Mouse (Mus musculus): Measurements from ENCODE around the gene Camk2n2. TPM values are rescaled to one million over a fixed set of nuclear protein-coding genes. Genes with fewer than 3 reads are reported as not detected.
A peak's percentile ranks its signal among the peaks of the same experiment; 100 is the strongest.
"Not testable (repeated sequence)": the region's sequence is repeated elsewhere in the genome, so short reads cannot be mapped to it uniquely, and the experiment has no call there.

The Camk2n2 gene
- polyA plus RNA-seq (2015; fragmentation: Nextera tagmentation; extraction: Ambion mirVana): 1.7 and 1.9 TPM in 2 replicates

- under 1% methylated on average over 75 of the region's 92 CpGs for WGBS
- no peaks in the 10 kb centered on the region for H3K9me3 ChIP-seq (replicated peaks)
- peaks cover 27% of the 10 kb centered on the region for H3K27me3 ChIP-seq
These were observed at the start of gene Camk2n2 for GRCm38 (mm10) chr16:20621191-20621990. Camk2n2 (minus strand) TSS chr16:20621287.

GRCm38 (mm10) chr16:20670291-20670690, 49.2 kb upstream of the Camk2n2 start:
- no peaks in the 10 kb centered on the region for H3K9me3 ChIP-seq (replicated peaks)
- H3K36me3 ChIP-seq: peaks cover 10% of the 10 kb centered on the region
- H3K4me1 ChIP-seq: peaks cover 21% of the 10 kb centered on the region
- no peaks in the 10 kb centered on the region for H3K27me3 ChIP-seq
- 84% methylated on average over 3 of the region's 3 CpGs for whole genome bisulfite sequencing
- no peak overlapping the region for H3K9ac ChIP-seq
- no peak overlapping the region for H3K27ac ChIP-seq (replicated peaks)
- ATAC-seq (ENCODE audit: insufficient number of reproducible peaks, low FRiP score, low TSS enrichment, low read depth): no peak
- no peak overlapping the region for H3K4me2 ChIP-seq (replicated peaks)
- H3K4me3 ChIP-seq (replicated peaks): no peak overlapping the region

More at GRCm38 (mm10) chr16:20621191-20621990, at the start of gene Camk2n2:
- Histone ChIP-seq H3K4me3 (replicated peaks) (peak within 1 kb of the TSS; percentile 69), H3K9ac (peak within 1 kb of the TSS; percentile 37; the same call in 1 of the 2 replicates), H3K4me2 (replicated peaks) (peak within 1 kb of the TSS; percentile 99), H3K36me3 (no peaks in the 10 kb centered on the region), H3K27ac (replicated peaks) (peak within 1 kb of the TSS; percentile 44; the same call in 1 of the 2 replicates), H3K4me1 (peaks cover 34% of the 10 kb centered on the region)
- ATAC-seq (ENCODE audit: insufficient number of reproducible peaks, low FRiP score, low TSS enrichment, low read depth): peak; percentile 59

GRCm38 (mm10) chr16:20668013-20668412, 46.9 kb upstream of the Camk2n2 start, which contains the start of gene Eif4g1:
Eif4g1 (plus strand) TSS chr16:20668313.
- WGBS: 98% methylated on average over 5 of the region's 6 CpGs
- H3K36me3 ChIP-seq: peaks cover 14% of the 10 kb centered on the region

GRCm38 (mm10) chr16:20657661-20658060, 36.6 kb upstream of the Camk2n2 start:
- Histone ChIP-seq H3K27ac (replicated peaks) (no peak overlapping the region), H3K27me3 (no peaks in the 10 kb centered on the region), H3K4me3 (replicated peaks) (no peak overlapping the region), H3K9ac (no peak overlapping the region), H3K36me3 (peaks cover 82% of the 10 kb centered on the region), H3K4me1 (peaks cover 7% of the 10 kb centered on the region), H3K9me3 (replicated peaks) (no peaks in the 10 kb centered on the region), H3K4me2 (replicated peaks) (no peak overlapping the region)
- WGBS: 96% methylated on average over 4 of the region's 4 CpGs
- ATAC-seq (ENCODE audit: insufficient number of reproducible peaks, low FRiP score, low TSS enrichment, low read depth): no peak

More at GRCm38 (mm10) chr16:20668013-20668412, 46.9 kb upstream of the Camk2n2 start, which contains the start of gene Eif4g1:
- not testable (repeated sequence) for H3K4me2 ChIP-seq (replicated peaks); H3K9ac ChIP-seq; ATAC-seq (ENCODE audit: insufficient number of reproducible peaks, low FRiP score, low TSS enrichment, low read depth); H3K4me1 ChIP-seq; H3K4me3 ChIP-seq (replicated peaks); H3K27ac ChIP-seq (replicated peaks); H3K27me3 ChIP-seq; H3K9me3 ChIP-seq (replicated peaks)

GRCm38 (mm10) chr16:20653315-20653714, 32.2 kb upstream of the Camk2n2 start:
- Histone ChIP-seq H3K4me1 (peaks cover 14% of the 10 kb centered on the region), H3K27ac (replicated peaks) (no peak overlapping the region), H3K9ac (no peak overlapping the region), H3K36me3 (peaks cover 40% of the 10 kb centered on the region), H3K4me3 (replicated peaks) (no peak overlapping the region), H3K9me3 (replicated peaks) (no peaks in the 10 kb centered on the region), H3K27me3 (no peaks in the 10 kb centered on the region), H3K4me2 (replicated peaks) (no peak overlapping the region)
- 57% methylated on average over 2 of the region's 2 CpGs for WGBS
- ATAC-seq (ENCODE audit: insufficient number of reproducible peaks, low FRiP score, low TSS enrichment, low read depth): no peak

GRCm38 (mm10) chr16:20651947-20652310, 30.8 kb upstream of the Camk2n2 start:
- peak overlapping the region; percentile 63 for H3K4me2 ChIP-seq (replicated peaks)
- H3K27me3 ChIP-seq: no peaks in the 10 kb centered on the region
- peak overlapping the region; percentile 72 for H3K9ac ChIP-seq
- H3K4me3 ChIP-seq (replicated peaks): peak overlapping the region; percentile 75
- ATAC-seq (ENCODE audit: insufficient number of reproducible peaks, low FRiP score, low TSS enrichment, low read depth): peak; percentile 21; the same call in 1 of the 2 replicates
- peaks cover 14% of the 10 kb centered on the region for H3K4me1 ChIP-seq
- H3K9me3 ChIP-seq (replicated peaks): no peaks in the 10 kb centered on the region
- 7% methylated on average over 12 of the region's 12 CpGs for WGBS
- H3K36me3 ChIP-seq: peaks cover 26% of the 10 kb centered on the region
- no peak overlapping the region for H3K27ac ChIP-seq (replicated peaks)

- Histone ChIP-seq H3K4me1 (peaks cover 14% of the 10 kb centered on the region), H3K27ac (replicated peaks) (peak within 1 kb of the TSS; percentile 76), H3K4me2 (replicated peaks) (peak within 1 kb of the TSS; percentile 63), H3K4me3 (replicated peaks) (peak within 1 kb of the TSS; percentile 75), H3K36me3 (peaks cover 20% of the 10 kb centered on the region), H3K27me3 (no peaks in the 10 kb centered on the region), H3K9me3 (replicated peaks) (no peaks in the 10 kb centered on the region), H3K9ac (peak within 1 kb of the TSS; percentile 72)
- 2% methylated on average over 46 of the region's 46 CpGs for WGBS
- peak; percentile 90 for ATAC-seq (ENCODE audit: insufficient number of reproducible peaks, low FRiP score, low TSS enrichment, low read depth)
These were observed 30.2 kb upstream of the Camk2n2 start, which contains the start of gene Psmd2 for GRCm38 (mm10) chr16:20651076-20651946. Psmd2 (plus strand) TSS chr16:20651652.

DNA sequence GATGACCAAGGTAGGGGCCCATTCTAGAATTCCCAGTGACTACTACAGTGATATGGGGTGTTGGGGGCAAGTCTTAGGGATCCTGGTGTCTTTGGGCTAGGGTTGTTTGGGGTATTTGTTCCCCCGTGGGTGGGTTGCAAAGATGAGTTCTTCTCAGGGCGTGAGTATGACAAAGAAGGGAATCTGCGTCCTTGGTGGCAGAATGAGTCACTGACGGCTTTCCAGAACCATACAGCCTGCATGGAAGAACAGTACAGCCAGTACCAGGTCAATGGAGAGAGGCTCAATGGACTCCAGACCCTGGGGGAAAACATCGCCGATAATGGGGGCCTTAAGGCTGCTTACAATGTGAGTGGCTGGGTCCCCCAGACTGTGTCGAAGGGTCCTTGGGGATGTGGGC, 22.8 kb upstream of the Camk2n2 start:
- Histone ChIP-seq H3K4me3 (replicated peaks) (no peak overlapping the region), H3K27ac (replicated peaks) (no peak overlapping the region), H3K27me3 (no peaks in the 10 kb centered on the region), H3K36me3 (no peaks in the 10 kb centered on the region), H3K9me3 (replicated peaks) (no peaks in the 10 kb centered on the region), H3K9ac (no peak overlapping the region), H3K4me2 (replicated peaks) (no peak overlapping the region), H3K4me1 (peaks cover 2% of the 10 kb centered on the region; the same call in 1 of the 2 replicates)
- WGBS: 89% methylated on average over 7 of the region's 7 CpGs
- ATAC-seq (ENCODE audit: insufficient number of reproducible peaks, low FRiP score, low TSS enrichment, low read depth): peak; percentile 57; the same call in 1 of the 2 replicates

- Histone ChIP-seq H3K27me3 (no peaks in the 10 kb centered on the region), H3K9me3 (replicated peaks) (no peaks in the 10 kb centered on the region), H3K4me2 (replicated peaks) (no peak overlapping the region), H3K4me1 (peaks cover 2% of the 10 kb centered on the region; the same call in 1 of the 2 replicates), H3K4me3 (replicated peaks) (no peak overlapping the region), H3K27ac (replicated peaks) (no peak overlapping the region), H3K9ac (no peak overlapping the region), H3K36me3 (no peaks in the 10 kb centered on the region)
- 2% methylated on average over 8 of the region's 8 CpGs for WGBS
- no peak for ATAC-seq (ENCODE audit: insufficient number of reproducible peaks, low FRiP score, low TSS enrichment, low read depth)
These were observed 21.1 kb upstream of the Camk2n2 start for GRCm38 (mm10) chr16:20642161-20642560.

DNA sequence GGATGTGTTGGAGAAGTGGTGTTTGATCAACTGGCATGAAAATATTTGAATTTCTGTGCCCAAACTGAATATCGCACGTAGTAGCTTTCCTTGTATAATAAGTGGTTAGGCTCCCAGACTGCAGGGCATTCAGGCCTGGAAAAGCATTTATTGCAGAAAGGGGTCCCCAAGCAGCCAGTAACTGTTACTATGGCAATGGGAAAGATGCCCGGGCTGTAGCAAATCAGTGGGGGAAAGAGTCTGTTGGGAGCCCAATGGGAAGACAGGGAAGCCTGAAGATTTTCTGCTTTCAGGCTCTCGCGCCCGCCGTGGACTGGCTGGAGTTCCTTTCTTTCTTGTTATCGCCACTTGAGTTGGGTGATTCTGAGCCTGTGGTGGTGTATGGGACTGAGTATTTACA, 17.3 kb upstream of the Camk2n2 start:
- 79% methylated on average over 8 of the region's 8 CpGs for WGBS
- H3K9me3 ChIP-seq (replicated peaks): no peaks in the 10 kb centered on the region
- H3K4me1 ChIP-seq: peaks cover 2% of the 10 kb centered on the region; the same call in 1 of the 2 replicates
- no peaks in the 10 kb centered on the region for H3K27me3 ChIP-seq
- no peak for ATAC-seq (ENCODE audit: insufficient number of reproducible peaks, low FRiP score, low TSS enrichment, low read depth)
- no peak overlapping the region for H3K27ac ChIP-seq (replicated peaks)
- no peak overlapping the region for H3K9ac ChIP-seq
- no peak overlapping the region for H3K4me2 ChIP-seq (replicated peaks)
- H3K36me3 ChIP-seq: no peaks in the 10 kb centered on the region
- no peak overlapping the region for H3K4me3 ChIP-seq (replicated peaks)

- H3K27me3 ChIP-seq: no peaks in the 10 kb centered on the region
- no peak for ATAC-seq (ENCODE audit: insufficient number of reproducible peaks, low FRiP score, low TSS enrichment, low read depth)
- H3K9ac ChIP-seq: no peak overlapping the region
- H3K36me3 ChIP-seq: 0 out of 2 replicates have a peak, but pooled peaks cover 4% of the 10 kb centered on the region
- H3K9me3 ChIP-seq (replicated peaks): no peaks in the 10 kb centered on the region
- peaks cover 2% of the 10 kb centered on the region; the same call in 1 of the 2 replicates for H3K4me1 ChIP-seq
- 79% methylated on average over 8 of the region's 8 CpGs for WGBS
- H3K4me2 ChIP-seq (replicated peaks): no peak overlapping the region
- H3K27ac ChIP-seq (replicated peaks): no peak overlapping the region
- no peak overlapping the region for H3K4me3 ChIP-seq (replicated peaks)
These were observed 16.3 kb upstream of the Camk2n2 start for GRCm38 (mm10) chr16:20637410-20637809.
